Mouse (Mus musculus) erythroblast, adult 5-6 weeks (primary cell): ENCODE data around the gene Tysnd1. TPM values are rescaled to one million over a fixed set of nuclear protein-coding genes. Genes with fewer than 3 reads are reported as not detected.

ENCODE experiments used
- ATAC-seq: replicated peaks from 2 replicates; pipeline ENCODE4 v1.8.0; 2016; ENCODE audit warnings: moderate number of reproducible peaks, mild to moderate bottlenecking, moderate TSS enrichment, inconsistent platforms; ENCODE audit not compliant: poor library complexity, low FRiP score, severe bottlenecking
- total RNA-seq, 2 experiments: library from RNA; stranded (forward) in 1 of 2; stranded (reverse) in 1 of 2; fragments of 150-400 nt in 1 of 2; fragments of 200-764, 138-1000 nt in 1 of 2; gene quantifications; 2 replicates each; pipeline versions ENCODE4 v1.2.3 to v1.2.4; 2015 to 2017; ENCODE audit warnings: low replicate concordance in 2 of 2

Gene Tysnd1
- total RNA-seq (2015; ENCODE audit: low replicate concordance) (0.58 and 7.1 TPM in 2 replicates), total RNA-seq (2017; ENCODE audit: low replicate concordance) (3.2 and 8.8 TPM in 2 replicates)

DNA sequence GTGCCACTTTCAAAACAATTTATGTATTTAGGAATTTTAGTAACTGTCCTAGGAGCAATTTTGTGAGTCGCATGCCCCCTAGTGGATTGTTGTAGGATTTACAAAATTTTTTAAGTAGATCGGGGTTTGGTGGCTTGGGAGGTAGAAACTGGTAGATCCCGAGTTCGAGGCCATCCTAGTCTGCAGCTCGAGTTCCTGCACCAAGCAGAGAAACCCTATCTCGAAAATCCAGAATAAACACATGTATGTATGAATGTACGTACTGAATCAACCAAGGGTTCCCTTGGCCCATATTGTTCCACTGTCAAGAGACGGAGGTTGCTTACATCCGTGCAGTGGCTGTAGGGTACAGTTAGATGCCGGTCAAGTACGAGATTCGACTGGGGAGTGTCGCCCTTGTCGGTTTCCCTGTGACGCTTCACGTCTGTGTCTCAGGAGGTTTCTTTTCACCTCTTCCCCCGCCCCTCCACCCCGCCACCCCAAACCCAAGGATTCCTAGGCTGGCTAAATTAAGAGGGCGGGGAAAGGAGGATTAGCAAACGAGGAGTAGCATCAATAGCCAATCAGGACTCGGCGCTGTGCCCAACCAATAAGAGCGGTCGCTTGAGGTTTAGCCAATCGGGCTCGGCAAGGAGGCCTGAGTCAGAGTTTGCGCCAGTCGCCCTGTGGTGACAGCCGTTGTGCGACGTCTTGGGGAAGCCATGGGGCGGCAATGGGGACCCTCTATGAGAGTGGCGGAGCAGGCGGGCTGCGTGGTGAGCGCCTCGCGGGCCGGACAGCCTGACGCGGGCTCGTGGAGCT, at the start of gene Tysnd1:
Tysnd1 (plus strand) TSS at position 645 of the 801 bp plus-strand sequence.
- peak; percentile 98 for ATAC-seq

DNA sequence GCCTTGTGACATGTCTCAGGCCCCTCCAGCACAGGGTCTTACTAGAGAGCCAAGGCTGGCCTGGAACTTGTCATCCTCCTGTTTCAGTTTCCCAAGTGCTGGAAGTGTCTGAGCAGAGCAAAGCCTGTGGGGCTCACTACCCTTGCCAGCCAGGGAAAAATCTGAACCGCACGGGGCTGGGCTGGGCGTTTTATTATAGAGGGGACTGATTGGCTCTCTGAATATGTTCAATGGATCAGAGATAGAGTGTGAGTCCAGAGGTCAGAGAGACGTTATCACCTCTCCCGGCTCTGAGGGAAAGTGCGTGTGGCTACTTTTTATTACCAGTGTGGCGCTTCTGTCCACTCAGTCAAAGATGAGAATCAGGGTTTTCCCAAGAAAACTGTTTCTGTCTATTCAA, 48.8 kb upstream of the Tysnd1 start:
- no peak for ATAC-seq

DNA sequence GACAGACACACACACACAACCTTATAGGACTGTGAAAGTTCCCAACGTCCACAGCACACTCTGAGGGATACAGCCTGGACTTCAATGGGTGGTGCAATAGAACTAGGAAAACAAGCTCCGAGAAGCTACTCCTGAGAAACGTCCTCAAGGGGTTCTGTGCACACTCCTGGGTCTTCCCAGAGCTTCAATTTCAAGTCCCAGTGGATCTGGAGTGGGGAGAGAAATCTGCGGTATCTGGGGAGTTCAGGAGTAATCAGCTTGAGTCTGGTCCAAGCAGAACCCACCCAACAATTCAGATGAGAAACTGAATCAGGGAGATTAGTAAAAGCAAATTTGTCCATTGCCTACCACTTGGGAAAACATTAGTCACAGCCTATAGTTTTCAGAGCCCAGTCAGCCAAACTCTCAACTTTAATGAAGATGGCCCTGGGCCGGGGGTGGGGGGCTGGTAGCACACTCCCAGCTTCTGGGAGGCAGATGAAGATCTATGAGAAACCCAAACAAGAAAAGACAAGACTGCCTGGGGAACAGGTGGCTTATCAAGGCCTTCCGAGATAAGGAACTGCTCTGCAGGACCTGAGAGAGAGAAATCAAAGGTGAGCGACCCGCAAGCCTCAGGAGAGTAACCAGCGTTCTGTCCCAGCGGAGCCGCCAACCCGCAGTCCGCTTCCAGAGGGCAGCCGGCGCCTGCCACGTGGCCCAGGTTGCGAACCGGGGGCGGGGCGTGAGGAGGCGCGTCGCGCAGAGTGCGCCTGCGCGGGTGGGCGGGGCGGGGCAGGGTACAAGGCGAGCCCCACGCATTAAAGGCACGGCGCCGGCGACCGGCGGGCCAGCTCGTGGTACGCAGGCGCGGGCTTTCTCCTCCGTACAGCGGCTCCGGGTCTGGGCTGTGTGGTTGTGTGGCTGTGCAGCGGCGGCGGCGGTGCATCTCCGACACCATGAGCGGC, 47.3 kb upstream of the Tysnd1 start, which contains the start of gene Ppa1:
Ppa1 (plus strand) TSS at position 763 of the 947 bp plus-strand sequence.
- peak; percentile 86 for ATAC-seq

DNA sequence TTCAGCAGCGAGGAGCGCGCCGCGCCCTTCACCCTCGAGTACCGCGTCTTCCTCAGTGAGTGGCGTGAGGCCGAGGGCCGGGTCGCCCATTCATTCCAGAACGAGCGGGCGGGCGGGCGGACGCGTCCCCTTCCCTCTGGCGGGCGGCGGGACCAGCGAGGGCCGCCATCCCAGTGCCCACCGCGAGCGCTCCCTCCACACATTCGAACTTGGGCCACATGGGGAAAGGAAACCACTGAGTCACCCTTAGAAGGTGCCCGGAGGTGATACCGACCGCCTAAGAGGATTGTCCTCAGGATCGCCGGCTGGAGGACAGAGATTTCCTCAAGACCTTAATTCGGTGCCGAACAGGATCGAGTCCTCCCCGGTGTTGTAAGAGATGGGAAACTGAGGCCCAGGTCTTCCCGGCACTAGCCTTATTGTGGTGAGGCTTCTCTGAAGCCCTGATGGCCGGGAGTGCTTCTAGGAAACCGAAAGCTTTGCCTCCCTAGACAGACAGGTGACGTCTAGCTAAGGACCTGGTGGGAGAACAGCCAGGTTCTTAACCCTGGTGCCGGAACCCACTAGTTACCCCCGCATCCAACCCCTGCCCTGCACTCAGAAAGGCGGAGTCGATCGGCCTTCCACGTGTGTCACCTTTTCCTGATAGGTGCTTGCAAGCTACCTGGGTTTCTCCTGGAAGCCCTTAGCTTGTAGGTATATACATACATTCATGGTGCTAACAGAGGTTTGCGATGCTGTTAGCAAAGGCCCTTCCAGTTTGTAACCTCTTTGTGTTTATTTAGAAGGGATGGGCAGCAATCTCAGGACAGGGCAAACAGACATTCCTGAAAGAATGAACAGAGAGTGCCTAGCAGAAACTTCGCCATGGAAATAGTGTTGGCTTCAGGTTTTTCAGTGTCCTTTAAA, 46.3 kb upstream of the Tysnd1 start:
- ATAC-seq: peak; percentile 86

DNA sequence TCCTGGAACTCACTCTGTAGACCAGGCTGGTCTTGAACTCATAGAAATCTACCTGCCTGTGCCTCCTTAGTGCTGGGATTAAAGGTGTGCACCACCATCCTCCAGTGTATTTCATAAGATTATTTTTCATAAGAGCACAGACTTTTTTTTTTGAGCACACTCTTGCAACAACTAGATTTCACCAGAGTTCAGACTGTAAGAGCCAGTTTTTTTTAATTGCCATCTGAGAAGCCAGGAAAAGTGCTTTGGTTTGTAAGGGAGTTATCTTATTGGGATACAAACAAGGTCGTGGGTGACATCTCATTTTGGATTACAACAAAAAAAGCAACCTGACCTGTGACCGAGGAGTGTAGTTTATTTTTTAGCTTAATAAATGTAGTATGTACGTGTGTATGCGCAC, 41.2 kb upstream of the Tysnd1 start:
- ATAC-seq: no peak

DNA sequence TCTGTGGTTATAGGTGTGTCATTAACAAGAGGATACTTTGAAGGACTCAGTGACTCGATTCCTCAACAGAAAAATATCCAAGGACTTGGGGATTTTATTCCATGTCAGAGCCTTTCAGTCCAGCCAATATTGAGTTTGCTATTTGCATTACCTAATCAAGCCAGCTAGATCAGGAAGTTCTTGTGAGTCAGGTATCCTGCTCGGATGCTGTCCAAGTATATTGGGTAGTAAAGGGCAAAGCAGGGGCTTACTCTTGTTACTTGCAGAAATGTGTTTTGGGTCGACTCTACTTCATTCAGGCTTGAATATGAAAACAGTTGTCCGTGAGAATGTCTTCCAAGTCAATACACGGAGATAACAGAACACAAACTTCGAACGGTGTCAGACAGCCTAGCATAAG, 40.6 kb upstream of the Tysnd1 start:
- ATAC-seq: no peak

DNA sequence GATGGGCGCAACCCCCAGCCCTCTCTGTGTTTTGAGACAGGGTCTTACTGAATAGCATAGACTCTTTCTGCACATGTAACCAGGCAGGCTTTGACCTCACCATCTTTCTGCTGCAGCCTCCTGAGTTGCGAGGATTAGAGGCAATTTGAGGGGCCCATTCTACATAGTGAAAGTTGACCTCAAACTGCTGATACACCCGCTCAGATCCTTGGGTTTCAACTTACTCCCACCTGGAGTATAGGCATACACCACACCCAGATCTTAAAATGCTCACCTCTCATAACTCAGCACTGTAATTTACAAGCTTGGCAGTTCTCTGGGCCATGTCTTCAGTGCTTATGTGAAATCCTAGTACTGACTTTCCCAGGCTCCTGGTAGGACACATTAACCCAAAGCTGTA, 40.1 kb upstream of the Tysnd1 start:
- no peak for ATAC-seq

DNA sequence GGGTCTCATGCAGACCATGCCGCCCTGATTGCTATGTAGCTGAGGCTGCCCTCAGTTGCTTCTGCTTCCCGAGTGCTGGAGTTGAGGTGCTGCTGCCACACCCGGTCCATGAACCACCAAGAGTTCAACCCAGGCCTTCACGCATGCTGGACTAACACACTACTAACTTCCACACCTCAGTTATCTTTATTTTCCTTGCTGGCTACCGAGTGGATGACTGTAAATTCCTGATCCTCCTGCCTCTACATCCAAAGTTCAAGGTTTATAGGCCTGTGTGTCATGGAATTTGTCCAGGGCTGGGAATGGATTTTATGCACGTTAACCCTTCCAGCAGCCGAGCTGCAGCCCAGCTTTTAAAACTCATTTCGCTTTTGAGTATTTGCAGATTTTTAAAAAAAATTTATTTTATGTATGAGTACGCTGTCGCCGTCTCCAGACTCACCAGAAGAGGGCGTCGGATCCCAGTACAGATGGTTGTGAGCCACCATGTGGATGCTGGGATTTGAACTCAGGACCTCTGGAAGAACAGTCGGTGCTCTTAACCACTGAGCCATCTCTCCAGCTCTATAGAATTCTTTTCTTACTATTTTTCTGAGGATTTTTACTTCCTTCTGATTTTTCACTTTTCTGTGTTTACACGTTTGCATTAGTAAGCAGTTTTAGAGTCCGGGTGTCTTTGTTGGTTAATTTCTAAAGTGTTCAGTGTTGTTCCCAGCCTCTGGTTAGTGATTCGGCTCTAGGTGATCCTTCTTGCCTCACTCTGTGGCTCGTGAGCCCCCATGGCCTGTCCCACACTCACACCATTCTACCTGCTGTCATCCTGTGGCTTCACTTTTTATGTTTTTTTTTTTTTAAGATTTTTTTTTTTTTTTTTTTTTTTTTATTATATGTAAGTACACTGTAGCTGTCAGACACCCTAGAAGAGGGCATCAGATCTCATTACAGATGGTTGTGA, 38.1 kb upstream of the Tysnd1 start:
- no peak for ATAC-seq

DNA sequence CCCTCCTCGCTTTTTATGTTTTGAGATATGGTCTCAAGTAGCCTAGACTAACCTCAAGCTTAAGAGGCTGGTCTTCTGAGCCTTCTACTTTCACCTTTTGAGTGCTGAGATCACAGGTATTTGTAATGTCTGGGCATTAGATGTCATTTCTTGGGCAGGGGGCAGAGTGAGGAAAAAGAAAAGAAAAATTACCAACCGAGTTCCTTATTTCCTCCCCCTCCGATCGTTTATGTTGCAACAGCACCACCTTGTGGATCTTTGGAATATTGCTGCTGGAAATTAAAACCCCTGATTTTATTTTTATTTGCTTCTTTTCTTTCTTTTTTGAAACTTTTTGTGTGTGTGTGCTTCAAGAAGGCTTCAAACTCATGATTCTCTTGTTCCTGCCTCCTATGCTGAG, 37.3 kb upstream of the Tysnd1 start:
- 0 out of 2 replicates have a peak, but pooled peaks have one; percentile 58 for ATAC-seq

DNA sequence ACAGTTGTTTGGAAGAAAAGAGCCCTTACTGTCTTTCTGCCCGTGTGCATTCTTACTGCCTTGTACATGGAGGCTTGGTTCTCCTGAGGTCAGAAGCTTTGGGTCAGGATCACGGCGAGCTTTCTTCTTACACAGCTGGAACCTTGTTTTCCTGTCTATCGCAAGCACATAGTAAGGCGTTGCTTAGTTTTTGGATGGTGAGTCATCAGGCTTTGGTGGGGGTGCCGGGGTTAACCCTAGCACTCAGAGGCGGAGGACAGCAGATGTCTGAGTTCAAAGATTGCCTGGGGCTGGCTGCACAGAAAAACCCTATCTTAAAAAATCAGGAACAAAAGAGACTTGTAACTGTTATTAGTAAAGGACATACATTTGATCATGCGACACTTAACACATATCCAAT, 33.4 kb upstream of the Tysnd1 start:
- no peak for ATAC-seq

DNA sequence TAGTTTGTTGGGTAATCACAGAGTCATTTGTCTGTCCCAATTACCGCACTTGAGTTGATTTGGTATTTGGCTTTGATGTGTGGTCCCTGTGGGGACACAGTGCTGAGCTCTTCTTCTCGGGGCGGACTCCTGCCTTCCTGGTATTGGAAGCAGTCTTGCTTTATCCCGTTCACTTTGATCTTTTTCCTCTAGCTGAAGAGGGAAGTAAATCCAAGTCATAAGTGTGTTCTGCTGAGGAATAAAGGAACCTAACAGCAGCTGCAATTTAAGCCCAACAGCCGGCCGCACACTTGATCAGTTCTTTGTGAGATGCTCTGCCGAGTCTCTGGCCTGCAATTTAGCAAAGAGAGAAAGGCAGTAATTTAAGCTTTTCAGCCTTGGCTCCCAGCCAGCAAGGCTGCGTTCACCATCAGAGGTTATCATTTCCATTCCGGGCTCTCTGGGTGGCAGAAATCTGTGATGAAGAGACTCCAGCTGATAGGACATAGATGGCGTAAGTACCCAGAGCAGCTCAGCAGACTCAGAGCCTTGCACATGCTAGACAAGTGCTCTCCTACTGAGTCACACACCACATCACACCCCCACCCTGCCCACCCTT, 32.8 kb upstream of the Tysnd1 start:
- no peak for ATAC-seq

DNA sequence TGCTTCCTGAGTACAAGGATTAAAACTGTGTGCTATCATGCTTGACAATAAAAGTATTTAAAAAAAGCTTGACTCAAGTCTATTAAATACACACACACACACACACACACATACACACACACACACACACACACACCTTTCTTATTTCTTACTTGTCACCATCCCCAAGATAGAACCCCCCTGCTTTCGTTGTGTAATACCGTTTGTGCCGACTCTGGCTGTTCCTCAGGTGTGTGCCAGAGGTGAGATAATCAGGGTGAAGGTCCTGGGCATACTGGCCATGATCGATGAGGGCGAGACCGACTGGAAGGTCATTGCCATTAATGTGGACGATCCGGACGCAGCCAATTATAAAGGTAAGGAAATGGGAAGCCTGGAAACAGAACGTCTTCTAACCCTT, 30.2 kb upstream of the Tysnd1 start:
- ATAC-seq: no peak

DNA sequence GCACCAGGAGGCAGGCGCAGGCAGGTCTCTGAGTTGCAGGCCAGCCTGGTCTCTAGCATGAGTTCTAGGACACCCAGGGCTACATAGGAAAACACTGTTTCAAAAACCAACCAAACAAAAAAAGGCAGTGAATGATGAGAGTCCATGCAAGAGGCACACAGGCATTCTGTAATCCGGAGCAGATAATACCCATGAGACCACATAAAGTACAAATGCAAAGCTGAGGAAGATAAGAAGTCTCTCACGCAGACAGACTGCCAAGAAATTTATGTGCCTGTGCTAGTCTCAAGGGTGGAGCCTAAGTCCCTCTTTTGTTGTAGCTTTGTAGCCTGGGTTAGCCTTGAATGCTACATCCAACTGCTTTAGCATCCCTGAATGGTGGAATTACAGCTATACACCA, 29.7 kb upstream of the Tysnd1 start:
- ATAC-seq: no peak

DNA sequence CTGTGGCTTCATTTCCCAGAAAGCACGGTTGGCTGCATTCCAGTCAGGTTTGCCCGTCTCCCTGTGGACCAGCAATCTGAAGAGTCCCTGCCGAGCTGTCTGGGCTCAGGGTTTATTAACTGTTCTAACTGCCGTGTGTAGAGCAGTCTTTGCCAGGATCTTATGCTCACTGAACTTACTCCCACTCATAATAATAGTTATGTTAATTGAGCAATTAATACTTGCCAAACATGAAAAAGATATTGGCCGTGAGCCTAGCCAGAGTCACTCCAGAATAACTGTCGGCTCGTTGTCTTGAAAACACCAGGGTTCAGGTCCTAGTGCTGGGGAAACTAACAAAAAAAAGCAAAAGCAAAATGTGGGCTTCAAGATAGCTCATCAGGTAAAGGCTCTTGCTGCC, 26.0 kb upstream of the Tysnd1 start:
- no peak for ATAC-seq

DNA sequence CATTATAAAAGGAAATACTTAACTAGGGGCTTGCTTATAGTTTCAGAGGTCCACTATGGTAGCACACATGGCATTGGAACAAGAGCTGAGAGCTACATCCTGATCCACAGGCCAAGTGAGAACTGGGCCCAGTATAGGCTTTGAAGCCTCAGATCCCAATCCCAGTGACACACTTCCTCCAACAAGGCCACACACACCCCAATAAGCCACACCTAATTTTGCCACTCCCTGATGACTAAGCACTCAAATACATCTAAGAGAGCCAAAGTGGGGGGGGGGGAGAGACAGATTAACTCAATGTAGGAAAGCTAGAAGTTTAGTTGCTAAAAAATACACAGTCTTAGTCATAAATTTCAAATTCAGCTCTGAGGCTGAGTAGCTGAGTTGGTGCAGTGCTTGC, 25.4 kb upstream of the Tysnd1 start:
- peak; percentile 58; the same call in 1 of the 2 replicates for ATAC-seq

DNA sequence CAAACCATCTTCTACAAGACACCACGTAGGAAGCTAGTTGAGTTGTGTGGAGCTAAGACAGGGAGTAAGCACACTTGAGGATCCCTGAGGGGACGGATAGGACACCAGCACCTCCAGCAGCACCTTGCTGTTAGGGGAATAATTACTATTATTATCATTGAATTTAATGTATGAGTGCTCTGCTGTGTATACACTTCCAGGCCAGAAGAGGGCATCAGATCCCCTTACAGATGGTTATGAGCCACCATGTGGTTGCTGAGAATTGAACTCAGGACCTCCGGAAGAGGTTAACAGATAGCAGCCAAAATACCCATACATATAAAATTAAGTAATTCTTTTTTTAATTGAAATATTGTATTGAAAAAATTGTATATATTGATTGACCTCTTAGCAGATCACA, 24.6 kb upstream of the Tysnd1 start:
- no peak; the same call in 1 of the 2 replicates for ATAC-seq

DNA sequence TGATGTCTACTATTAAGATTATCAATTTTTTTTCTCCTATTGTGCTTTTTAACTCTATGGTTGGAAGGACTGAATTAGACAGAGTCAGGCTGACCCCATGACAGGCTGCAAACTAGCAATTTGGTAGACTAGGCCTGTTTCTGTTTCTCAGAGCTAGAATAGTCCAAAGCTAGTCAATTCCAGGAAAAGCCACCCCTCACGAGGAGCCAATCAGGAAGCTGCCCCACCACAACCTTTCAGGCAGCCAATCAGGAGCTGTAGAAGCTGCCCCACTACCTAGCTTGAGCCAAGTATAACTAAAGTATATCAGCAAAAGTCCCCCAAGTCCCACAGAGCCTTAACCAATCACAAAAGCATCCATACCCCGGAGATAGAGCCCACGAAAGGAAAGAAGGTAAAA, 19.4 kb upstream of the Tysnd1 start:
- no peak for ATAC-seq

DNA sequence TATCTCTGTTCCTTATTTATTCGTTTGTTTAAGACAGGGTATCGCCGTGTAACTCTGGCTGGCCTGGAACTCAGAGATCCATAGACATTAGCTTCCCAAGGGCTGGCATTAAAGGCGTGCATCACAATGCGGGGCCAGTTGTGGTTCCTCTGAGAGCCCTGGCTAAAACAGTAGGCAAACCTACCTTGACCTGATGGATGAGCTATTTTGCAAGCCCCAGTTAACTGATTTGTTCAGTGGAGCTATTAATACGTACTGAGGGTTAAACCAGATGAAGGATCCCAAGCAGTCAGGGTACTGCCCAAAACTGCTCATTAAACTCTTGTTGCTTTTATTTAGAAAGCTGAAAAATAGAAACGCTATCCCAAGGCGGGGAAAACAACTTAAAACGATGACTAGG, 15.8 kb upstream of the Tysnd1 start:
- ATAC-seq: peak; percentile 13; the same call in 1 of the 2 replicates
